Mouse (Mus musculus): ENCODE data around the gene Osbpl10.
A peak's percentile ranks its signal among the peaks of the same experiment; 100 is the strongest.
"Not testable (repeated sequence)": the region's sequence is repeated elsewhere in the genome, so short reads cannot be mapped to it uniquely, and the experiment has no call there.

The Osbpl10 gene

DNA sequence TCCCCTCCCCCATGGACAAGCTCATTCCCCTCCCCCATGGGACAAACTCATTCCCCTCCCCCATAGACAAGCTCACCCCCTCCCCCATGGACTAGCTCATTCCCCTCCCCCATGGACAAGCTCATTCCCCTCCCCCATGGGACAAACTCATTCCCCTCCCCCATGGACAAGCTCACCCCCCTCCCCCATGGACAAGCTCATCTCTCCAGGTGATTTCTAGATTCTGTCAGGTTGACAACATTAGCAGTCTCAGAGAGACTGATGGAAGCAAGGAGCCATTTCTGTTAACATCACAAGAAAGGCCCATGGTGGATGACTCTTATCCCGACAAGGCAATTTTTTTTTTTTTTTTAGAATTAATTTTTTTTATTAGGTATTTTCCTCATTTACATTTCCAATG lies 52.7 kb downstream of the Osbpl10 start:
- DNase-seq (ENCODE audit: low spot score in 2 of 2), result not testable (repeated sequence)

DNA sequence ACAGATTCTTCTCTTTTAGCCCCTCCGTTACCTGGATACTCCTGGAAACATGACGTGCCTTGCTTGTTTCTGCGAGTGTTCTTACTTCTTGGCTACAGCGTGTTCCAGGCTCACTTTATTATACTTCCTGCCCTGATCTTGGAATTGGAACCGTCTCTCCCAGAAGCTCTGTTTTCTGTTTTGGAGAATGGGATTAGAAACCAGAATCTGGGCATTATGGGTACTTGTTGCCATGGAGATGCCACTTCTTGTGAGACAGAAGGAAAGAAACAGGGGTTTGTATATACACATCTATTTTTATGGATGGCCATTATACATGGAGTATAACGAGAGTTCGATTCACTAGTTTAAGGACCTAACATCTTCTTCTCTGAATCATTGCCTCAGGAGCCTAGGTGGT lies 54.4 kb downstream of the Osbpl10 start:
- DNase-seq (ENCODE audit: low spot score in 2 of 2), result no peak

DNA sequence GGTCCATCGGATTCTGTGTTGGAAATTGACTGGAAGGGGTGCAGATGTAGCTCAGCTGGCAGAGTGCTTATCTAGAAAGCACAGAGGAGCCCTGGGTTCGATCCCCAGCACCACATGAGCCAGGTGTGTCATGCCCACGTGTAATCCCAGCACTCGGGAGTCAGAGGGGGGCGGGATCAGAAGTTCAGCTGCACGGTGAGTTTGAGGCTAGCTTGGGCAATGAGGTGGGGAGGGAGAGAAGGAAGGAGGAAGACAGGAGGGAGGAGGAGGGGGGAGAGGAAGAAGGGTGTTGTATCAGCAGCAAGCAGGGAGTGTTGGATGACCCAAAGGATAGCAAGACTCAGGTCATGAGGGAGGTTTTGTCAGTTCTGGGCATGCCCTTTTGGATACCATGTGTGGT lies 55.9 kb downstream of the Osbpl10 start:
- DNase-seq (ENCODE audit: low spot score in 2 of 2), result no peak

DNA sequence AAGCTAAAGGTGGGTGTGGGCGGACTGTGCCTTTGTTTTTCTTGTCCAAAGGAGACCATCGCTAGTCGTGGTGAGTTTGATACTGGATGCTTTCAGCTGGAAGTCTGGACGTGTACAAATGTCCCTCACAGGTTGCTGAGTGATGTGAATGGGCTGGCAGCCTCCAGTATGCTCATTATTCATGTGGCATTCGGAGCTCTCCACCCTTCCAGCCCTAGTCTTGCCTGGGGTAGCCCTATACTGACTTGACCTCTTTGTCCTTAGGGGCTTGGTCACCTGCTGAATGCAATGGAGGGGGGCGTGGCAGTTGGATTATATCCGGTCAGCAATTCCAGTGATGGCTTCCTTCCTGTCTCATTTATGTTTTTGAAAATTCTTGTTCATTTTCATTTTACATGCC lies 56.4 kb downstream of the Osbpl10 start:
- no peak for DNase-seq (ENCODE audit: low spot score in 2 of 2)

DNA sequence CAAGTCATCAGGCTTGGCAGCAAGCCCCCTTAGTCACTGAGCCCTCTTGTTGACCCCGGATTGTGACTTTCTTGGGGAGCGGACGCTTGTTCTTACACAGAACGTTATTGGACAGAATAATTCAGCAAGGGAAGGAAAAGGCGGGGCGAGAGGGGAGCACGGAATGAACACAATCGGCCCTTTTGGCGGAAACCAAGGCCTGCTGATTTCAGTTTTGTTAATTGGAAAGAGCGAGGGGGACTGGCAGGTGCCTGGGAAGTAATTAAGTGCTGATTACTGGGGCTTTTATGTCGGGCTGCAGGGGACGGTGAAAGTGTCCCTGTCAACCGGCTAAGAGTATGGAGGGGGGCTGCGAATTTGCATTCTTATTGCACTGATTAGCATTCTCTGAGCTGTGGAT lies 59.8 kb downstream of the Osbpl10 start:
- no peak for DNase-seq (ENCODE audit: low spot score in 2 of 2)

DNA sequence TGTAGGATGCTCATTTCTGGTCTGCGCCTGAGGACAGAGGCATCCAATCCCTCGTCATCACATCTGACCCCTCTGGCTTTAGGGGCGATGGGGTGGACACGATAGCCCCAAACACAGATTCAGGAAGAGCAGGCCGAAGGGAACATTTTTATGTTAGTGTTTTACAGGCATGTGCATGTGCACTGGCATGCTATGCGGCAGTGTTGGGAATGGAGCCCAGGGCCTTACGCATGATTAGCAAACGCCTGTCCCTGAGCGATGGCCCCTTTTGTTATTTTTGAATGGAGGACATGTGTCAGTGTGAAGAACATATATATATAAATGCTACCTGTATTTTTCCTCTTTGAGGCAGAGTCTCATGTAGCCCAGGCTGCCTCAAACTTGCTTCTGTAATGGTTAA lies 60.3 kb downstream of the Osbpl10 start:
- no peak for DNase-seq (ENCODE audit: low spot score in 2 of 2)

DNA sequence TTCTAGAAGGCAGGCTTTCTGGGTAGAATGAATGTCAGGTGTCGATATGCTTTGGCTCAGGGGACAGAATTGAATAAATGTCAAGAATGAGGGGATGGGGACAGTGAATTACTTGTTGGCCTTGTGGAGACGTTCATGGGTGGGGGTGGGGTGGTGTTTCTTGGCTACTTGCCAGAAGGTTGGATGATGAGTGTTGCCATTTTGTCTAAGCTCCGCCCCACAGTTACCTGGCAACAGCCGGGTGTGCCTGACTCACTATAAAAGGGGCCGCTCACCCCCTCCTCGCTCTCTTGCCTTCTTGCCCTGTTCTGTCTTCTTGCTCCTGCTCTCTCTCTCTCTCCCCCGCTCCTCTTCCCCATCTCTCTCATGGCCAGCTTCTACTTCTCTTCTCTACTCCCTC lies 60.9 kb downstream of the Osbpl10 start:
- DNase-seq (ENCODE audit: low spot score in 2 of 2), result no peak

DNA sequence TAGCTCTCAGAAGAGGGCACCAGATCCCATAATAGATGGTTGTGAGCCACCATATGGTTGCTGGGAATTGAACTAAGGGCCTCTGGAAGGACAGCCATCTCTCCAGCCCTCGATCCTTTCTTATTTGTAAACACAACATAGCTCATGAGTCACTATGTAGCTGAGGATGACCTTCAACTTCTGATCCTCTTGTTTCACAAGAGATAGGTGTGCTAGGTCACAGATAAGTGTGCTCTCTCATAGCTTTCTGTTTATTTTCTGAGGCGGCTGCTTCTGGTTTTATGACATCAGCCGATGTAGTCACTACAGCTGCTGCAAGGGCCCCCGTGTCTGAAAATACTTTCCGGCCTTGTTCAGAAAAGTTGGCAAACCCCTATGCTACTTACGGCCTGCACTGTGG lies 64.2 kb downstream of the Osbpl10 start:
- no peak for DNase-seq (ENCODE audit: low spot score in 2 of 2)

DNA sequence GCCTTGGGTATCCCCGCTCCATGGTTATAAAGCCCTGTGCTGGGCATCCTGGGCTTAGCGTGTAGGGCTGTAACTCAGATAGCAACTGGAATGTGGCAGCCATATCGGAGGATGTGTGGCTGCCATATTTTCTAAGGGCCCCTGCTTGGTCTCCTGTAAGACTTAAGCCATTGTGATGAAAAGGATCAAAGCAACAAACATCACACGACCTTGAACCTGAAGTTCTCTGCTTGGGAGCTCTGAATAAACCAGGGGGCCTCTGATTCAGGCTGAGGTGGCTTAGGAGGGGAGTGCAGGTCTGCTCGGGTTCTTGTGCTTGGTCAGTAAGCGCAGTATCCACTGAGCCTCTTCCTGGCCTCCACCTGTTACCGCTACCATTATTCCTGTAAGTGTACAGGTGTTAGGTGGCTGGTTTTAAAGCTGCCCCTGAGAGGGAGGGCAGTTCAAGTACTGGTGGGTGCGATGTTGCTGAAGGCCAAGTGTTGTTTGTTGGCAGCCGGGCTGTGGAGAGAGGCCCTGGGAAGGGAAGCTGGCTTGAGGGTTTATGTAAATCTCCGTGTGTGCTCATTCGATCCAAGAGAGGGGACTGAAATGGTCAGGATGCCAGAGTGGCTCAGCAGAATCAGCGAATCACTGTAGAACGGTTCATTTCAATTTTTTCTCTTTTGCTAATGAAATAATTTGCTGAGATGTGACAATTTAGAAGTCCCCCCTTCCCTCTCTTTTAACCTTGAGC lies 64.8 kb downstream of the Osbpl10 start:
- DNase-seq (ENCODE audit: low spot score in 2 of 2), result no peak

DNA sequence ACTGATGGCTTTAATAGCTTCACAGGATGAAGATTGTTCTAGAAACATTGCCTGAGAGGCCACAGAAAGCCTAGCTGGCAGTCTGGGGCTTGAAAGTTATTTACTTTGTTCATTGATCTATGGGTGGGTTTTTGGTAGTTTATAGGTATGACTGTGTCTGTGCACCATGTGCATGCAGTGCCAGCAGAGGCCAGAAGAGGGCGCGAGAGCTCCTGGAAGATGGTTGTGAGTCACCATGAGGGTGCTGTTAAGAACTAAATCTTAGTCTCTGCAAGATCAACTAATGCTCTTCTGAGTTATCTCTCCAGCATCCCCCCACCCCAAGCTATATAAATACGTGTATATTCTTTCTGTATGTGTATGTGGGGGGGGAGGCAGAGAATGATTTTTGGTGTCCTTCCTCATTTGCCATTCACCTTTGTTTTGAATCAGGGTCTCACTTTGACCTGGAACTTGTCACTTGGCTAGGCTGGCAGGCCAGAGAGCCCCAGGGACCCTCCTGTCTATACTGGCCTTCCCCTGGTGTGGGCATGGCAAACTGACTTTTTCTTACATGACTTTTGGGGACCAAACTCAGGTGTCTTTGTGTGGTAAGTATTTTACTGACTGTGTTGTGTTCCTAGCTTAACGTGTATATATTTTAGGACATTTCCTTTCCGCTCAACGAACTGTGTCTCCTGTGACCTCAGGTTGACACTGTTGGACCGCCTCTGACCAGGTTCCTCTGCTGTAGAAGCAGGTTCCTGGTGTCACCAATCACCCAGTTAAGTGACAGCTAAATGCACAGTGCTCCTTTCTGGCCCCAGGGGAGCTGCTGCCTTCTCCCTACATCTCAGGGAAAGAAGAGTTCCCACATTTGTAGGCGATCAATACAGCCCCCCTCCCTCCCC lies 65.8 kb downstream of the Osbpl10 start:
- DNase-seq (ENCODE audit: low spot score in 2 of 2), result peak in 1 of 2 experiments; percentile 52

DNA sequence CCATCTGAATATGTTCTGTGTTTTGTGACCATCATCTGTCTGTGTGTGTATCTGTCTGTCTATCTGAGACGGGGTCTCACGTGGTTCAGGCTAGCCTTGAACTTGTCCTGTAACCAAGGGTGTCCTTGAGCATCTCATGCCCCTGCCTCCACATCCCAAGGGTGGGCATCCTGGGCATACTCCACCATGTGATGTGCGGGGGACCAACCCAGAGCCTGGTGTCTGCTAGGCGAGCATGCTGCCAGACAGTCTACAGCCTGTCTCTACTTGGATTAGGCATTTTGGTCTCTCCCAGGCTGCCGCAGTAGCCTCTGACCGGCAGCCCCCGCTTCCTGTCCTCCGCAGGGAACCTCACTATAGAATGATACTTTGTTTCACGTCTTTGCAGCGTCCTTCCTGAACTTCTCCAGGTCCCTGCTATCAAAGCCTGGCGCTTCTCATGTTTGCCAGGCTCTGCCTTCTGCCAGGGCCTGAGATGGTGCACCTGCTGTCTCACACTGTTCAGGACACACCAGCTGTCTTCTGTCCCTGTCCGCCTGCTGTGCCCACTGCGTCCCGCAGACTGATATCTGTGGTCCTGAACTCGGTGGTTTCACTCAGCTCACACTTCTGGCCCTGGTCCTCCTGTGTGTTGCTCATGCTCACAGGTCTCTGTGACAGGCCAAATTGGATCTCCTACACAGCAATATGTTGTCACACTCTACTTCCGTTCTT lies 66.9 kb downstream of the Osbpl10 start:
- peak in 1 of 2 experiments; percentile 32 for DNase-seq (ENCODE audit: low spot score in 2 of 2)

DNA sequence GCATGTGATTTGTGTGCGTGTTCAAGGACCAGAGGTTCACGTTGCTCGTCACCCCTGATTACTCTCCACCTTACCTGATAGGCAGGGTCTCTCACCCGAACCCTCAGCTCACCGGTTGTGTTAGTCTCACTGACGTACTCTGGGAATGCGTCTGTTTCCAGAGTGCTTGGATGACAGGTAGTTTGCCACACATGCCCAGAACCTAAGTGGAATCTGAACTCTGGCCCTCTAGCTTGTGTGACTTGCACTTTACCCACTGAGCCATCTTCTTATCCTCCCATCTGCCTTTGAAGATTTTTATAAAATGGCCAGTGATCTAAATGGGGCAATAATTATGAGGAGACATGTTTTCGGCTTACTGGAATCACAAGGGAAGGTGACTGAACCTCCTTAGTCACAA lies 68.3 kb downstream of the Osbpl10 start:
- no peak for DNase-seq (ENCODE audit: low spot score in 2 of 2)

DNA sequence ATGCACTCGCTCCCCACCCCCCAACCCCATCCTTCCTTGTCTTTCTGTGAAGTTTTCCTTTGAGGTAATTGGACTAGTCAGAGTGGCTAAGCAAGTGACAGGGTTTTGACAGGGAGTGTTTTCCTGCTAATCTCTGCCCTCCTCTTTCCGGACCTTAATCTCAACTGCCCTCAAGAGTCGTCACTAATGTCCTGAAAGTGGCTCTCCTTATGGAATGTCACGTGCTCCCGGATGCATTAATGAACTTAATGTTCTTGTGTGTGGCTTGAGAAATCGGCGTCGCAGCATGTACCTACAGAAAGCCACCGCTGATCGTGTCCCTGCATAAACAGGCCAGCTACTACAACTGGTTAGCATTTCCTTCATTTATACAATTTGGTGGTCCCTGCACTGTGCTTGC lies 70.0 kb downstream of the Osbpl10 start:
- DNase-seq (ENCODE audit: low spot score in 2 of 2), result no peak

DNA sequence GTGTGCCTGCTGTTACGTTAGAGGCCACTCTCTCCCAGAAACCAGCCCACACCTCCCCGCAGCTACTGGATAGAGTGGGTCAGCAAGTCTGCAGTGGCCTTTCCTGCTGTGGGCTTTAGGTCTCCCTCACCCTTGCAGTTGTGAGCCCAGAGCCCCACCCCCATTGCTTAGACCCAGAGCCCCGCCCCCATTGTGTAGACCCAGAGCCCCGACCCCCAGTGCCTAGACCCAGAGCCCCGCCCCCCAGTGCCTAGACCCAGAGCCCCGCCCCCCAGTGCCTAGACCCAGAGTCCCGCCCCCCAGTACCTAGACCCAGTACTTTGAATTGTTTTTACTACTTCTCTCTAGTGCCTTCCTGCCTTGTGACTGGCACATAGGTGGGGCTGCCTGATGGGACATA lies 70.5 kb downstream of the Osbpl10 start:
- no peak for DNase-seq (ENCODE audit: low spot score in 2 of 2)

DNA sequence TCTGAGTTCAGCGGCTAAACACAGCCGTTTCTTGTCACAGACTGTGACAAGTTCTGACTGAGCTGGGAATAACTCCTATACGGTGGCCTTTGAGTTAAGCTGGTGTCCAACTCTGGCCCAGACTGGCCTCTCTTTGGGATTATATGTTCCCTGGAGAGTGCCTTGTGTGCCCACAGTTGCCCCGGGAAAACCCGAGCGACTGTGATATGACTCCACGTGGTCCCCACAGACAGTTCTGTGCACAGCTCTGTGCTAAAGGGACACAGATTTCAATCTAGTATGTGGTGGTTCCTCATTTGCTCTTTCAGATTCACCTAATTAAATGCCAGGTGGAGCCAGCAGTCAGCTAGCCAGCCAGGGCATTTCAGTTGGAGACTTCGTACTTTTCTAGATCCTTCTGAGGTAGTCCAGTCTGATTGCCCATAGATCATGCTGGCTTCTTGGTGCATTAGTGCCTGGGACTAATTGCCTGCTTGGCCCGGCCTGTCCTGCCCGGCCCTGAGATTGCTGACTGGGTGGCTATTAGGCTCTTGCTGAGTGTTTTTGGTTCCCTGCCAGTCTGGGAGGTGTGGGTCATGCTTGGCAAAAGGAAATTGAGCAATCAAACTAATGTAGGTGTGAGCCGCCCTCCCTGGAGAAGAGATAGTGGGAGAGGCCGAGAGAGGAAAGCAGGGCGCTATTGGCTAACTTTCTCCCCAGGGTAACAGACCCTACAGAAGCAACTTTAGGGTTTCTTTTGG lies 71.8 kb downstream of the Osbpl10 start:
- no peak for DNase-seq (ENCODE audit: low spot score in 2 of 2)

DNA sequence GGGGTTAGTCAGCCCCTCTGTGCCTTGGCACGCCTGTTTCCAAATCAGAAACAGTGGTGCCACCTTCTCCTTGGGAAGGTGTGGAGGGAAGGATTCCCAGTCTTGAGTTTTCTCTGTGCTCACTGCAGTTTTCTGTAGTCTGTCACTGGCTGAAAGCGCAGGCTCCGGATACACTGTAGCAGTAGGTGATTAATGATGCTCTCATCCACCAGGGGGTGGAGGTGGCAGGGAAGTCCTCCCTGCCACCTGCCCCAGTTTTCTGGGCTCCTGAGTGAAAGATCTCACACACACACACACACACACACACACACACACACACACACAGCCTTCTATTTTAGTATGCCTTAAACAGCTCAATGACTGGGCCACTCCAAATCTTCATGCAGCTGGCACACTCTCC lies 73.6 kb downstream of the Osbpl10 start:
- DNase-seq (ENCODE audit: low spot score in 2 of 2), result no peak

DNA sequence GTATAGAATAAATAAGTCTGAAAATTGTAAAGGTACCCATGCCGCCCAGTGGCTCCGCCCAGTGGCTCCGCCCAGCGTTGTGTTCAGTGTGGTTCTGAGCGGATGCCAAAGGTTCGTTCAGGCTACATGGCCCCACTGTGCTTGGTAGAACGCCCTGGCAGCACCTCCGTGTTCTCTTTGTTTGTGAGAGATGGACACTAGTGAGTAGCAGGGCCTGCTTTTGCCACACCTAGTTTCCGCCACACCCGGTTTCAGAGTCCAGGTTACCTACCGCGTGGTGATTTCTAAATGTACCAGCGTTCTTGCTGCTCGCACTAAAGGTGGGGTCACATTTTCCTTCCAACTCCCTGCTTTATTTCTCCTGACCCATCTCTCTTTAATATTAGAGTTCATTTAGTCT lies 75.4 kb downstream of the Osbpl10 start:
- DNase-seq (ENCODE audit: low spot score in 2 of 2), result no peak

DNA sequence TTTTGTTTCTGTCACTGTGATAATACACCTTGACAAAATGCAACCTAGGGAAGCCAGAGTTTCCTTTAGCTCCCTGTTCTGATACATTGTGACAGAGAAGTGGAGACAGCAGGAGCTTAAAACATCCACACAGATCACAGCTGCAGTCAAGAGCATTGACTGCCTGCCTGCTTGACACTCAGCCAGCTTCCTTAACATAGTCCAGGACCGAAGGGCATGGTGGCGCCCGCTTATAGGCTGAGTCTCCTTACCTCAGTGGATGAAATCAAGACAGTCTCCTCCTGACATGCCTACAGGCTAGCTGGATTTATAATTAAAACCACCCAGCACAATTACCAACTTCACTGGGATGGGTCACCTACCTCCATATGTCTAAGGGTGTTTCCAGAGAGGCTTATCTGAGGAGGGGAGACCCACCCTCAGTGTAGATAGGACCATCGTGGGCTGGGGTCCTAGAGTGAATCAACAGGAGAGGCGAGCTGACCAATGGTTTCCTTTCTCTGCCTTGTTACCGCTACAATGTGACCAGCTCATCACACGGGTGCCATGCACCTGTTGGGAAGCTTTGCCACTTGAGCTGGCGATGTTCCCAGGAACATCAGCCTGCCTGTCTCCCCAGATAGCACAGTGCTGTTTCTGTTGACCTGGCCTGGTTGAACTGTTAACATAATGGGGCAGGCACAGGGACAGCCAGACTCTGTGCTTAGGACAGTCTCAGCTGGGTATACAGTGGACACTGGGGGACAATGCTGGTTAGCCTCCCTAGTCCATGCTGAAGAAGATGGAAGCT lies 76.9 kb downstream of the Osbpl10 start:
- no peak for DNase-seq (ENCODE audit: low spot score in 2 of 2)

DNA sequence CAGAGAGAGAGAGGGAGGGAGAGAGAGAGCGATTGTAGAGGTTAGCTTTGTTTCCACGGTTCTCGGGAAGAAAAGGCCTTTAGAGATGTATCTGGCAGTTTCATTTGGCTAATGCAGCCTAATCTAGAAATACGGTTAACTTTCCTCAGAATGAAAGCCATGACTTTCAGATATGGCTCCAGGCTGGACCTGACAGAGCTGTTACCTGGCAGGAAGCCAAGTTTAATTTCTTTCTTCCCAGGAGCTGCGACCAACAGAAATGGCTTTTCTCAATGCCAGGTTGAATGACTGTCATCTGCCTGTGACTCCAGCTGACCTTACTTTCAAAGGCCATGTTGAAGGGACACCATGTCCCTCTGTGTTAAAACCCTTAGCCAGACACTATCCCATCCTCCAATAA lies 80.4 kb downstream of the Osbpl10 start:
- DNase-seq (ENCODE audit: low spot score in 2 of 2), result no peak

DNA sequence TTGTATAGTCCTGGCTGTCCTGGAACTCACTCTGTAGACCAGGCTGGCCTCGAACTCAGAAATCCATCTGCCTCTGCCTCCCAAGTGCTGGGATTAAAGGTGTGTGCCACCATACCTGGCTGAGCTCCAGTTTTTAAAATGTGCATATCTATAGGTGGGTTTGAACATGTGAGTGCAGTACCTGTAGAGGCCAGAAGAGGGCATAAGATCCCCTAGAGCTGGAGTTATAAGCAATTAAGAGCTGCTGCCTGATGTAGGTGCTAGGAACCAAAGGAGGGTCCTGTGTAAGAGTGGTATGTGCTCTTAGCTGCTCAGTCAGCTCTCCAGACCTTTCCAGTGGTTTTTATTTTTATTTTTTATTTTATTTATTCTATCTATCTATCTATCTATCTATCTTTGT lies 86.5 kb downstream of the Osbpl10 start:
- DNase-seq (ENCODE audit: low spot score in 2 of 2), result no peak

DNA sequence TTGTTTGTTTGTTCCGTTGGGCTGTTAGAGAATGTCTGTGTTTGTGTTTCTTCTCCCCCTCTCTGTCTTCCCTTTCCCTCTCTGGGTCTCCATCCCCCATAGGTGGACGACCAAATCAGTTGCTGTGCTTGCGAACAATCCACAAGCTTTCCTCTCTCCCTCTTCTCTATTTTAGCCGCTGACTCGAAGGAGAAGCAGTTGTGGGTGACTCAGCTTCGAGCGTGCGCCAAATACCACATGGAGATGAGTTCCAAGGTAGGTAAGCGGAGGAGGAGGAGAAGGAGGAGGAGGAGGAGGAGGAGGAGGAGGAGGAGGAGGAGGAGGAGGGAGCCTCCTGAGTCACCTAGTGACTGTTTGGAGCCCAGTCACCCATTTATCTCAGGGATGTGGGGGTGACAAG lies 88.7 kb downstream of the Osbpl10 start:
- no peak for DNase-seq (ENCODE audit: low spot score in 2 of 2)

Measured in cerebellum, postnatal 4 days (tissue).